Mouse (Mus musculus) stomach, embryonic 15.5 days (tissue): Measurements from ENCODE around the gene Epb41l4b. TPM values are rescaled to one million over a fixed set of nuclear protein-coding genes. Genes with fewer than 3 reads are reported as not detected.

Experiments
- ATAC-seq: fragments of 200-750 bp; cut with Nextera tagmentation; 2 replicates; pipeline ENCODE4 v1.8.0; 2017; ENCODE audit warnings: low read depth, moderate number of reproducible peaks, moderate TSS enrichment; ENCODE audit not compliant: insufficient read depth, low FRiP score
- H3K27ac ChIP-seq: fragments of 300-500 bp; sonication (generic); 2 replicates; pipeline ENCODE4 v1.5.1; 2015; ENCODE audit warnings: mild to moderate bottlenecking, inconsistent platforms
- H3K27me3 ChIP-seq: fragments of 300-500 bp; sonication (generic); replicated peaks from 2 replicates; pipeline ENCODE4 v1.6.1; 2015; ENCODE audit warnings: inconsistent platforms
- H3K36me3 ChIP-seq: fragments of 300-500 bp; sonication (generic); 2 replicates; pipeline ENCODE4 v1.6.1; 2015; ENCODE audit warnings: inconsistent platforms
- H3K4me1 ChIP-seq: fragments of 300-500 bp; sonication (generic); 2 replicates; pipeline ENCODE4 v1.6.1; 2015; ENCODE audit warnings: inconsistent platforms
- H3K4me2 ChIP-seq: fragments of 300-500 bp; sonication (generic); 2 replicates; pipeline ENCODE4 v1.6.1; 2015; ENCODE audit warnings: mild to moderate bottlenecking, inconsistent platforms
- H3K4me3 ChIP-seq: fragments of 300-500 bp; sonication (generic); replicated peaks from 2 replicates; pipeline ENCODE4 v1.5.1; 2015; ENCODE audit warnings: inconsistent platforms
- H3K9ac ChIP-seq: fragments of 300-500 bp; sonication (generic); 2 replicates; pipeline ENCODE4 v1.6.1; 2015; ENCODE audit warnings: inconsistent platforms
- H3K9me3 ChIP-seq: fragments of 300-500 bp; sonication (generic); 2 replicates; pipeline ENCODE4 v1.6.1; 2016; ENCODE audit warnings: inconsistent platforms
- WGBS: fragments of 180-500 bp; shearing (Covaris S2); methylation state at CpG from one replicate; pipeline ENCODE4 v1.1.7; 2015; 5-methylcytosine and 5-hydroxymethylcytosine counted together
- polyA plus RNA-seq: library from polyadenylated mRNA; unstranded; fragments of >200 nt; fragmentation: Nextera tagmentation; extraction: Ambion mirVana; gene quantifications from 2 replicates; pipeline ENCODE4 v1.2.1, GENCODE M21; 2015

The Epb41l4b gene
- polyA plus RNA-seq, 1 experiment from 2014 or later: 11.4 TPM

DNA sequence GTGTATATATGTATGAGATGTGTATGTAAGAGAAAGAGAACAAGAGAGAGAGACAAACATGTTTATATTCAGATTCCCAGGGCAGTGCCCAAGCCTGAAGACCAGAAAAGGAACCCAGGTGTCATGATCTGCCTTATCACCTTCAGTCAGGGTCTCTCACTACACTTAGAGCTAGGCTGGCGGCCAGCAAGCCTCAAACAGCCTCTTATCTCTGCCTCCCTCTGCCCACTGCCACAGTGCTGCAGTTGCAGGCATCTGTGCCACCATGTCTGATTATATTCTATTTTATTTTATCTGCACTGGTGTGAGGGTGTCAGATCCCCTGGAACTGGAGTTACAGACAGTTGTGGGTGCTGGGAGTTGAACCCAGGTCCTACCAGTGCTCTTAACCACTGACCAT is 25.0 kb upstream of the Epb41l4b start:
- Histone ChIP-seq H3K4me3 (no peak overlapping the region), H3K27me3 (no peaks in the 10 kb centered on the region)
- WGBS: 44% methylated on average over 1 of the region's 1 CpGs

DNA sequence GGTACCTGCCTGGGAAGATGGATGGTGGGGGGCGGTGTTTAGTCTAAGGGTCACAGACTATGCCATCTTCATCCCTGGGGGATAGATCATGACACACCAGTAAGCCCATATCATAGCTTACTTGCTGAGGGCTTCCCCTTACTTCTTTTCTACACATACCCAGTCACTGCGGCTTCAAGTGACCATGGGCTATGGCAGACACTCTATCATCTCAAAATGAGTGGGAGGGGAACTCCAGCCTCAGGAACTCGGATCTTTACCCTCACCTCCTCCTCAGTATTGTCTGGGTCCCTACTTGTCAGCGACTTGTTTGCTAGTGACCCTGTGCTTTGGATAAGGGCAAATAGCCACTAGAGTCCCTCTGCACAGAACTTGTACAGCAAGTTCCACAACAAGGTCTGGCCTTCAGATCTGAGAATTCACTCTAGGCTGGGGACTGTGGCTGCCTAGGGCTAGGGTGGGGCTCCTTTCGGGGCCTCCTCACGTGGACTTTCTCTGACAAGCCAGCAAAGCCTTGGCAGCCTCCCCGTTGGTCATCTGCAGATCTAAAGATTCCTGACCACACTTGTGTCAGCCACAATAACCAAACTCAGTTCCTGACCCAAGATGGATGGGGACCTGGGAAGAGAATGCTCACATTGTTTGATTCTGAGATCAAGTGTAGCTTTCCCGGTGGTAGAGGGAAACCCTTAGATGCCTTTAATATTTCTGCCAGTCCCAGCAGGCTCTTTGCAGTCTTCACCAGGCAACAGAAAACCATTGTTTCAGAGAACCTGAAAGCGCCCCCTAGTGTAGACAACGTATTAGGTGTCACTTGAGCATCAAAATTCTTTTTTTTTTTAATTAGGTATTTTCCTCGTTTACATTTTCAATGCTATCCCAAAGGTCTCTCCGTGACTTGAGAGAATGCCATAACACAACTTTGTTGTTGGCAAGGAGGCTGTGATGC is 24.0 kb upstream of the Epb41l4b start:
- Histone ChIP-seq H3K4me2 (no peak overlapping the region), H3K4me3 (no peak overlapping the region), H3K4me1 (peaks cover 9% of the 10 kb centered on the region; the same call in 1 of the 2 replicates), H3K9ac (no peak overlapping the region), H3K27ac (peak overlapping the region; percentile 75), H3K36me3 (no peaks in the 10 kb centered on the region), H3K27me3 (no peaks in the 10 kb centered on the region), H3K9me3 (no peaks in the 10 kb centered on the region)
- ATAC-seq: peak; percentile 80
- WGBS: 43% methylated on average over 12 of the region's 12 CpGs

More for the DNA sequence above, 25.0 kb upstream of the Epb41l4b start:
- H3K4me1 ChIP-seq: peaks cover 9% of the 10 kb centered on the region; the same call in 1 of the 2 replicates
- no peak overlapping the region for H3K4me2 ChIP-seq
- H3K27ac ChIP-seq: peak overlapping the region; percentile 75; the same call in 1 of the 2 replicates
- H3K36me3 ChIP-seq: no peaks in the 10 kb centered on the region
- no peaks in the 10 kb centered on the region for H3K9me3 ChIP-seq
- no peak for ATAC-seq
- H3K9ac ChIP-seq: no peak overlapping the region

DNA sequence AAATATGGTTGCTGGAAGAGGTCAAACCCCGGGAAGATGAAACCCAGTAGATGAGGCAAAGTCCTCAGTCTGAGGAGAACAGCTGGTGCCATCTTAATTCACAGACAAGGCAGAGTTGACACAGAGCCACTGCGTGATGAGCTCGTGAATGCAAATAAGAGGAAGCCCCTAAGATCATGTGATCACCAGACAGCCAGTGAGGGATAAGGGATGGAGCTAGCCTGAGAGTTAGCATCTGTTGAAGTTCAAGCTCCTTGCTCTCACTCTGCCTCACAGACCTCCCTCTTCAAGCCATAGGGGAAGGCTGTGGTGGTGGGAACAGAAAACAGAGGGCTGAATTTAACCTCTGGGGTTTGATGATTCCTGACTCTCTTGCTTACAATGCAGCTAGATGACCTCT is 22.4 kb upstream of the Epb41l4b start:
- no peaks in the 10 kb centered on the region for H3K36me3 ChIP-seq
- no peak for ATAC-seq
- no peak overlapping the region for H3K4me3 ChIP-seq
- no peak overlapping the region for H3K27ac ChIP-seq
- 30% methylated on average over 3 of the region's 3 CpGs for WGBS
- H3K4me1 ChIP-seq: peaks cover 9% of the 10 kb centered on the region; the same call in 1 of the 2 replicates
- no peak overlapping the region for H3K9ac ChIP-seq
- no peaks in the 10 kb centered on the region for H3K27me3 ChIP-seq
- no peak overlapping the region for H3K4me2 ChIP-seq
- no peaks in the 10 kb centered on the region for H3K9me3 ChIP-seq

DNA sequence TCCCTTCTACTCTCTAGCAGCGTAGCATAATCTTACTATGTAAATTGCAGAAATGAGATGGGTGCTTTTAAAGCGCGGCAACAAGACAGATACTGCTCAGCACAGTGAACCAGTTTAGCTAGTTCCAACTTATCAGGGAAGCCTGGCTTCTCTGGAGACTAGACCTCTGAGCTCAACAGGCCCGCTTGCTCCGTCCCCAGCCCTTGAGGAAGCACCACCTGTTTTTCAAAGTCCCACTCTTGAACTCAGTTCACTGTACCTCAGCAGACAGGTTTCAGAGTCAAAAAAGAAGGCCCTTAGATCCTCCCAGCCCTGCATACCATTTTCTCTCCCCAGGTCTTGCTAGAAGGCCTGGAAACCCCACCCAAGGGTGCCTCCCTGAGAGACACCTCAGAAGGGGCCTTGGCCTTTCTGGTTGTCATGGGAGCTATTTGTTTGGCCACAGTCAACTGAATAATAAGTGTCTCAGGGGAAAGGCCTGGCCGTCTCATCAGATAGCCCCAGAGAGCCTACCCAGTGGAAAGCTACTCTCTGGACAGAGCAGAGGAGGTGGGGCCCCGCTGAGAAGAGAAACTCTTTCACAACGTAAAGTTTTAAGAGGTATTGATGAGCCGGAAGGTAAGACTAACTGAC is 21.5 kb upstream of the Epb41l4b start:
- peak; percentile 58; the same call in 1 of the 2 replicates for ATAC-seq
- H3K4me3 ChIP-seq: no peak overlapping the region
- no peak overlapping the region for H3K9ac ChIP-seq
- WGBS: 75% methylated on average over 9 of the region's 9 CpGs
- H3K36me3 ChIP-seq: no peaks in the 10 kb centered on the region
- H3K9me3 ChIP-seq: no peaks in the 10 kb centered on the region
- peaks cover 9% of the 10 kb centered on the region; the same call in 1 of the 2 replicates for H3K4me1 ChIP-seq
- H3K27ac ChIP-seq: peak overlapping the region; percentile 84
- H3K27me3 ChIP-seq: no peaks in the 10 kb centered on the region
- no peak overlapping the region for H3K4me2 ChIP-seq

DNA sequence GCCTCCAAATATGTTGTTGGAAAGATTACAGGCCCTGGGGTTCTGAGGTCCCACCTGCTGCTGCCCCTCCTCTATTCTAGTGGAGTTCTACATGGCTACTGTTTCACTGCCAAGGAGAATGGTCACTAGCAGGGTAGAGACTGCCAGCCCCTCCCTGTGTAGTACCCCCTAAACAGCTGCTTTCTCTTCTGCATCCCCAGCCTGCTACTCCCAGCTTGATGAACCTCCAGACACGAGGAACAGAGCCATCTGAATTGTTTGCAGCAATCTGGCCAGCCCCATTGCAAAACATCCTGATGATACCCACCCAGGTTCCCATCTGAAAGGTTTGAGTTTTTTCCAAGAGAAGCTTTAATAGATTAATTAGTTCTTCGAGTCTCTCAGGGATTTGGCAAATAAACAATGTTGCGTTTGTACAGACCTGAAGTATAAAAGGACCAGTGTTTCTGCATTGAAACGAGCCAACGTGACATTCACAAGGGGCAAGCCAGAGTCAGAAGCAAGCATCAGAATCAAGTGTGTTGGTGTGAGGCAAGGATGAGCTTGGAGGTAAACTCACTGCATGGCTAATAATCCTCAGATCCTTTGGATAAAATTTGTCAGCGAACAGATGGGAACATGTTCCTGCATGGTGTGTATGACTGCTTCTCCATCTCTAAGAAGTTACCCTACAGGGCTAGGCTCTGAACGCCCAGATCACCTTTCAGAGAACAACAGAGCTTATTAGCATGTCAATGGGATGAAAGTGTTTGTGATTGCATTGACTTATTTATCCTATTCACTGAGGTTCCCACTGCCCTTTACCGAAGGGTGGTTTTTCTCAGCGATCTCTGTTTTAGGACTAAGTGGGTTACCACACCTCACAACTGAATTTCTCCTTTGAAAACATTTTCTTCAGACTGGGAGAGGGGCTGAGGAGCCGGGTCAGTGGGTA is 19.8 kb upstream of the Epb41l4b start:
- H3K36me3 ChIP-seq: no peaks in the 10 kb centered on the region
- no peak for ATAC-seq
- H3K27ac ChIP-seq: no peak overlapping the region
- no peak overlapping the region for H3K4me2 ChIP-seq
- H3K27me3 ChIP-seq: no peaks in the 10 kb centered on the region
- H3K4me3 ChIP-seq: no peak overlapping the region
- 39% methylated on average over 10 of the region's 10 CpGs for WGBS
- no peak overlapping the region for H3K9ac ChIP-seq
- H3K9me3 ChIP-seq: no peaks in the 10 kb centered on the region
- H3K4me1 ChIP-seq: peaks cover 9% of the 10 kb centered on the region; the same call in 1 of the 2 replicates

DNA sequence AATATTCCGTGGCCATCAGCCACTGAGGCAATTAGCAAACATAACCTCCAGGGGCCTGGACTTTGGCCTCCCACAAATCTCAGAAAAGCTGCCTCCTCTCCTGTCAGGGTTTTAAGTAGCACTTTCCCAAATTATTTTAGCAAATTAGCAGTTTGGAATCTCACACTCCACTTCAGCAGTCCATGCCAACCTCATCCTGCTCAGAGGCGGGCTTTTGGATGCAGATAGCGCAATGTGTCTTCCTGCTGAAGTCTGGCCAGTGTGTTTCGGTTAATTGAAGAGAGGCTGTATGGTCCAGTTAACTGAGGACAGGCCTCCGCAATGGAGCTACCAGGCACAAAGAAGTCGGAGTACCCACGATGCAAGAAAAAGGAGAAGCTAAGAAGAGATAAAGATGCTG is 17.3 kb upstream of the Epb41l4b start:
- peaks cover 7% of the 10 kb centered on the region; the same call in 1 of the 2 replicates for H3K4me1 ChIP-seq
- H3K4me2 ChIP-seq: no peak overlapping the region
- H3K9ac ChIP-seq: no peak overlapping the region
- WGBS: 77% methylated on average over 7 of the region's 7 CpGs
- no peak overlapping the region for H3K4me3 ChIP-seq
- no peaks in the 10 kb centered on the region for H3K27me3 ChIP-seq
- H3K36me3 ChIP-seq: no peaks in the 10 kb centered on the region
- no peaks in the 10 kb centered on the region for H3K9me3 ChIP-seq
- H3K27ac ChIP-seq: no peak overlapping the region
- no peak for ATAC-seq

DNA sequence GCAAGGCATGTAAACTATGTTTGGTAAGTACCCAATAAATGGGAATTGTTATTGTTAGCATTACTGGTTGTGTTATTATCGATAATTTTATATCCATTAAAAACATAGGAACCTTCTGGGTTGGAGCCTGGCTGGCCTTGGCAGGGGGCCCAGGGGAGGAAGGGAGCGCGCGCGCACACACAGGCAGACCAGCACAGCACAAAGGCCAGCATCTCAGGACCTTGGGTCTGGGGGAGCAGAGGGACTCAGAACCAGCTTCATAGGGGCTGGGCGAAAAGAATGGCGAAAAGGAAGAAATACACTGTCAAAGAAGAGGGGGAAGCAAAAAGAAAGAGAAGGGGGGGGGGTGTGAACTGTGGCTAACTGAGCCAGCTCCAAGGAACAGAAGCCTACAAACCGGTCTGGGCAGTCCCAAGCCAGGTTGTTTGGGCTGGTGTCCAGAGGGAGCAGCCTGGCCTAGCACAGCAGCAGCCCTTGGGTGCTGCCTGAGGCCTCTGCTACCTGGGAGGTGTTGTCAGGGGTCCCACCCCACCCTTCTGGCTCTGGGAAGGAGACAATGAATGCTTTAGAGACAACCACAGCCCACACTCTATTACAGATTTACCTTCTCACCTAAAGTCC is 13.4 kb upstream of the Epb41l4b start:
- peaks cover 19% of the 10 kb centered on the region for H3K4me1 ChIP-seq
- no peaks in the 10 kb centered on the region for H3K9me3 ChIP-seq
- H3K27ac ChIP-seq: peak overlapping the region; percentile 70
- peak; percentile 80 for ATAC-seq
- no peaks in the 10 kb centered on the region for H3K36me3 ChIP-seq
- WGBS: 56% methylated on average over 8 of the region's 8 CpGs
- H3K27me3 ChIP-seq: no peaks in the 10 kb centered on the region
- H3K9ac ChIP-seq: no peak overlapping the region
- no peak overlapping the region for H3K4me2 ChIP-seq
- H3K4me3 ChIP-seq: no peak overlapping the region

DNA sequence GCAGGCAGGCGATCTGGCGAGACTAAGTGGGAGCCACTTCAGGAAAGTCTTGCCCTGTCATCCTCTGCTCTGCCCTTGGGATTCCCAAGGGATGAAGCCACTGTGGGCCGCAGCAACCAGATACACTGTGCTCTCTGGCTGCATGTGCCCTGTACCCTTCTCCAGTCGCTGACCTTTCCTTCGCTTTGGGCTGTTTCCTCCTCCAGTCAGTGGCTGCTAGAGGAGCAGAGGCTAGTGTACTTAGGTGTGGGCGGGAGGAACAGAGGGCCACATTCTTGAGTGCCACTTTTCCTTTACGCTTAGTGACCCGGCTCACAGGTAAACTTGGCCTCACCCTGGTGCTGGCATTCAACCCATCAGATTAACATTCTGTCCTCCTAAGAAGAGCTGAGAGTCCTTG is 10.6 kb upstream of the Epb41l4b start:
- peak; percentile 74 for ATAC-seq
- no peaks in the 10 kb centered on the region for H3K36me3 ChIP-seq
- no peaks in the 10 kb centered on the region for H3K9me3 ChIP-seq
- peak overlapping the region; percentile 93 for H3K27ac ChIP-seq
- no peak overlapping the region for H3K4me3 ChIP-seq
- peak overlapping the region; percentile 44 for H3K4me2 ChIP-seq
- peaks cover 19% of the 10 kb centered on the region for H3K4me1 ChIP-seq
- no peak overlapping the region for H3K9ac ChIP-seq
- no peaks in the 10 kb centered on the region for H3K27me3 ChIP-seq
- WGBS: 42% methylated on average over 8 of the region's 8 CpGs

DNA sequence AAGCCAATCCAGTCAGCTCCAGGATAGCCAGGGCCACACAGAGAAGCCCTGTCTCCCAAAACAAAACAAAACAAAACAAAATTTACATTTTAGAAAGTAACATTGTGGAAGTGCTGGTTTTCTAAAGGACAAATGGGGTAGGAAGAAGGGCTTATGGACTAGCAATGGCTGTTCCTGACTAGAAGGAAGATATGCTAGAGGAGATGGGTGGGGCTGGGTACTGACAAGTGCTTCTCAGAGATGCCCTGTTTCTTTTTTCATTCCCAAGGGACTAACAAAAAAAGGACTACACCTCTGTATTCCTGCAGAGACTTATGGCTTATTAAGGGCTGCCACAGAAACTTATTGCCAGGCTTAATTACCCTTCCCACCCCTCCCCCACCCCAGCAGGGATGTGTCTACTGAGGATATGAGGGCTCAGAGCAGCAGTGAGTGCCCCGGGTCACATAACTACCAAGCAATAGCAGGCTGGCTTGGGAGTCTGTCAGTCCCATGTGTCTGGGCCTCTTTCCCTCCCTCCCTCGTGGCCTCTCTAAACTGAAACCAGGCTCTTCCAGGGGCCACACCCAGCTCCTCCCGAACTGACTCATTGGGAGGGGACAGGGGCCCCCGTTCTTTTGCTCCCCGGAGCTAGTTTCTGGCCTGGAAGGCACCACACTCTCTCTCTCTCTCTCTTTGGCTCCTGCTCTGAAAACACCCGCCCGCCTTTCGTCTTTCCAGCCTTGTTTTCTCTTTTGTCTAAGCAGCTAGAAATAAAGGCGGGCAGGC is 10.0 kb upstream of the Epb41l4b start:
- H3K9ac ChIP-seq: no peak overlapping the region

DNA sequence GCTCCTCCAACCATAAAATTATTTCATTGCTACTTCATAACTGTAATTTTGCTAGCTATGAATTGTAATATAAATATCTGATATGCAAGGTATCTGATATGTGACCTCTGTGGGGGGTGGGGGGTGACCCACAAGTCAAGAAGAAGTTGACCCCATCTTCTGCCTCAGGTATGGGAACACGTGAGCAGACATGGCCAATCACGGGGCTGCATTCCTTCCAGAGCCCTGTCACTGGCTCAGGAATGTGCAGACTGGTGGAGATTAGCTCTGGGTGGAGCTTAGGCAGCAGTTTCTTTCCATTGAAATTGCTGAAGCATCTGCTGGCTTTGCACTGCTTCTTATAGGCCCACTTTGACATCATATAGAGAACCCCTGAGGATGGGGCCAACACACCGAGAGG is 4.9 kb upstream of the Epb41l4b start:
- Histone ChIP-seq H3K9me3 (no peaks in the 10 kb centered on the region), H3K27me3 (peaks cover 7% of the 10 kb centered on the region; the same call in 1 of the 2 replicates), H3K4me1 (peaks cover 8% of the 10 kb centered on the region; the same call in 1 of the 2 replicates), H3K4me3 (no peak overlapping the region), H3K4me2 (no peak overlapping the region), H3K36me3 (no peaks in the 10 kb centered on the region), H3K27ac (no peak overlapping the region), H3K9ac (no peak overlapping the region)
- ATAC-seq: no peak
- 49% methylated on average over 3 of the region's 3 CpGs for WGBS

More for the DNA sequence above, 10.0 kb upstream of the Epb41l4b start:
- 12% methylated on average over 9 of the region's 9 CpGs for WGBS
- peak; percentile 84 for ATAC-seq
- H3K27me3 ChIP-seq: no peaks in the 10 kb centered on the region
- no peaks in the 10 kb centered on the region for H3K9me3 ChIP-seq
- peak overlapping the region; percentile 93 for H3K27ac ChIP-seq
- no peak overlapping the region for H3K4me3 ChIP-seq
- peak overlapping the region; percentile 44 for H3K4me2 ChIP-seq
- H3K36me3 ChIP-seq: no peaks in the 10 kb centered on the region
- peaks cover 19% of the 10 kb centered on the region for H3K4me1 ChIP-seq
